Mouse (Mus musculus) hindbrain, postnatal 0 days (tissue): ENCODE measurements around the gene Pprc1. TPM values are rescaled to one million over a fixed set of nuclear protein-coding genes. Genes with fewer than 3 reads are reported as not detected.

ENCODE experiments used
- ATAC-seq: fragments of 200-750 bp; cut with Nextera tagmentation; 2 replicates; pipeline ENCODE4 v1.8.0; 2017; ENCODE audit warnings: mild to moderate bottlenecking, moderate TSS enrichment, moderate library complexity
- DNase-seq: peaks from one replicate; pipeline ENCODE4 v3.0.0-alpha.2; 2015; ENCODE audit warnings: low spot score
- H3K27ac ChIP-seq: fragments of 300-500 bp; sonication (generic); 2 replicates; pipeline ENCODE4 v1.5.1; 2014; ENCODE audit warnings: mild to moderate bottlenecking
- H3K27me3 ChIP-seq: fragments of 300-500 bp; sonication (generic); 2 replicates; pipeline ENCODE4 v1.6.1; 2014; ENCODE audit warnings: low read length, mixed read lengths; ENCODE audit not compliant: insufficient read depth
- H3K36me3 ChIP-seq: fragments of 300-500 bp; sonication (generic); 2 replicates; pipeline ENCODE4 v1.6.1; 2014; ENCODE audit warnings: low read length, mixed read lengths; ENCODE audit not compliant: insufficient read depth
- H3K4me1 ChIP-seq: fragments of 300-500 bp; sonication (generic); 2 replicates; pipeline ENCODE4 v1.6.1; 2014; ENCODE audit warnings: antibody characterized with exemption, low read length, mixed read lengths; ENCODE audit not compliant: insufficient read depth
- H3K4me2 ChIP-seq: fragments of 300-500 bp; sonication (generic); 2 replicates; pipeline ENCODE4 v1.6.1; 2014; ENCODE audit warnings: low read depth, mild to moderate bottlenecking, low read length, moderate library complexity, mixed read lengths
- H3K4me3 ChIP-seq: fragments of 300-500 bp; sonication (generic); 2 replicates; pipeline ENCODE4 v1.5.1; 2014; ENCODE audit warnings: low read length
- H3K9ac ChIP-seq: fragments of 300-500 bp; sonication (generic); replicated peaks from 2 replicates; pipeline ENCODE4 v1.6.1; 2014; ENCODE audit warnings: mild to moderate bottlenecking, low read length, moderate library complexity, mixed read lengths
- H3K9me3 ChIP-seq: fragments of 300-500 bp; sonication (generic); 2 replicates; pipeline ENCODE4 v1.6.1; 2016; ENCODE audit warnings: low read length, mixed read lengths
- CTCF ChIP-seq: IDR thresholded peaks from 2 replicates; pipeline ENCODE4 v1.5.1; 2016; ENCODE audit warnings: antibody characterized with exemption, control low read depth, low read depth
- WGBS: fragments of 180-500 bp; shearing (Covaris S2); extraction: QIAGEN DNeasy Blood & Tissue Kit; methylation state at CpG from one replicate; pipeline ENCODE4 v1.1.7; 2014; 5-methylcytosine and 5-hydroxymethylcytosine counted together
- polyA plus RNA-seq: library from polyadenylated mRNA; unstranded; fragments of >200 nt; fragmentation: Nextera tagmentation; extraction: Ambion mirVana; gene quantifications from 2 replicates; pipeline ENCODE4 v1.2.1, GENCODE M21; 2015
- total RNA-seq: library from RNA; depleted of rRNA; stranded (reverse); fragments of >200 nt; gene quantifications from 2 replicates; pipeline ENCODE4 v1.2.3, GENCODE M21; 2014

Pprc1 gene
- total and polyA plus RNA-seq, 2 experiments from 2014 or later = 9.0 to 9.3 TPM

DNA sequence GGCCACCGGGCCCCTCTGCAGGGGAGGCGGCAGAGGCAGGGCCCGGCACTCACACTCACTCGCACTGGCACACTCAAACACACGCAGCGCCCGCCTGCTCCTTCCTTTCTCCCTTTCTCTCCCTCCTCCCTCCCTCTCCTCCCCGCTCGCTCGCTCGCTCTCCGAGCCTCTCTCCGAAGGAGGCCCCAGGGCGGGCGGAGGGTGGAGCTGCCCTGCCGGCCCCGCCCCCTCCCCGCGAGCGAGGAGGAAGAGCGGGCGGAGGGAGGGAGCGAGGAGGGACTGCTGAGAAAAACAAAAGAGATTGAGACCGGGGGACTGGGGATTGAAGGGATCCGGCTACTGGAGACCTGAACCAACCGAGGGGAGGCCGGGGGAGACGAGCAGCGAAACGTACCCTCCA, 5.2 kb upstream of the Pprc1 start:
- peaks cover 53% of the 10 kb centered on the region for H3K4me1 ChIP-seq
- H3K27ac ChIP-seq = peak overlapping the region; percentile 82
- no peaks in the 10 kb centered on the region for H3K27me3 ChIP-seq
- DNase-seq = peak; percentile 95
- peak; percentile 70 for ATAC-seq
- no peak for TF ChIP-seq CTCF
- 2% methylated on average over 16 of the region's 30 CpGs for WGBS
- peak overlapping the region; percentile 58 for H3K4me3 ChIP-seq
- H3K9me3 ChIP-seq = no peaks in the 10 kb centered on the region
- H3K4me2 ChIP-seq = peak overlapping the region; percentile 82
- H3K9ac ChIP-seq = peak overlapping the region; percentile 67
- peaks cover 16% of the 10 kb centered on the region for H3K36me3 ChIP-seq

GRCm38 (mm10) chr19:46040149-46040902, 4.4 kb upstream of the Pprc1 start:
- peak overlapping the region; percentile 67; the same call in 1 of the 2 replicates for H3K9ac ChIP-seq
- H3K4me3 ChIP-seq = peak overlapping the region; percentile 58
- peak overlapping the region; percentile 82 for H3K4me2 ChIP-seq
- no peaks in the 10 kb centered on the region for H3K9me3 ChIP-seq
- ATAC-seq (no peak), DNase-seq (no peak)
- 40% methylated on average over 14 of the region's 14 CpGs for WGBS
- no peak for TF ChIP-seq CTCF
- peak overlapping the region; percentile 82 for H3K27ac ChIP-seq
- peaks cover 8% of the 10 kb centered on the region for H3K36me3 ChIP-seq
- H3K4me1 ChIP-seq = peaks cover 53% of the 10 kb centered on the region
- H3K27me3 ChIP-seq = no peaks in the 10 kb centered on the region

DNA sequence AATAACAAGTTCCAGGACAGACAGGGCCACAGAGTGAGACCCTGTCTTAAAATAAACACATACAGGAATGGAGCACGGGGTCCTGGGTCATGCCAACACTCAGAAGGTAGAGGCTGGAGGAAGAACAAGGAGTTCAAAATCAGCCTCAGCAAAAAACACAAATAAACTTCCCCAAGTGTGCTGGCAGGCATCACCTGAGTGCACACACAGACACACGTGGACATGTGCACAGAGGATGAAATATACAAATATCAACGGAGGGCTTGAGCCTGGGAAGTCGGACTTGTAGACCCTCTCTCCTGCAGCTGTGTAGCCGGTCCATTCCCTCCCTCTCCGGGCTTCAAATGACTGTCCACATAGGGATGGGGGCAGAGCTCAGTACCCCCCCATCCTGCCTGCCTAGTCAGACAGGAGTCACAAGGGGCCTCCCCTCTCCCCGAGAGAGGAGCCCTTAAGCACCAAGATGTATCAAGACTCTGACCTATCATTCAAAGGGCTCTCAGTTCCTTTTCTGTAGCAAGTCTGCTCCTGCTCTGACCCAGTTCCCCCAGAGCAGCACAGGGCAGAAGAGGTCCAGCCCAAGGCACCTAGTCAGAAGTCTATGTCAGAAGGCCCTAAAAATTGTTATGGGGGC, 3.3 kb upstream of the Pprc1 start:
- ATAC-seq (no peak), DNase-seq (no peak)
- Histone ChIP-seq H3K27me3 (no peaks in the 10 kb centered on the region), H3K9me3 (no peaks in the 10 kb centered on the region), H3K4me1 (peaks cover 56% of the 10 kb centered on the region), H3K9ac (peak overlapping the region; percentile 53), H3K4me2 (peak overlapping the region; percentile 82), H3K27ac (peak overlapping the region; percentile 88), H3K36me3 (no peaks in the 10 kb centered on the region), H3K4me3 (peak overlapping the region; percentile 59)
- TF ChIP-seq CTCF = no peak
- WGBS = 11% methylated on average over 7 of the region's 7 CpGs

DNA sequence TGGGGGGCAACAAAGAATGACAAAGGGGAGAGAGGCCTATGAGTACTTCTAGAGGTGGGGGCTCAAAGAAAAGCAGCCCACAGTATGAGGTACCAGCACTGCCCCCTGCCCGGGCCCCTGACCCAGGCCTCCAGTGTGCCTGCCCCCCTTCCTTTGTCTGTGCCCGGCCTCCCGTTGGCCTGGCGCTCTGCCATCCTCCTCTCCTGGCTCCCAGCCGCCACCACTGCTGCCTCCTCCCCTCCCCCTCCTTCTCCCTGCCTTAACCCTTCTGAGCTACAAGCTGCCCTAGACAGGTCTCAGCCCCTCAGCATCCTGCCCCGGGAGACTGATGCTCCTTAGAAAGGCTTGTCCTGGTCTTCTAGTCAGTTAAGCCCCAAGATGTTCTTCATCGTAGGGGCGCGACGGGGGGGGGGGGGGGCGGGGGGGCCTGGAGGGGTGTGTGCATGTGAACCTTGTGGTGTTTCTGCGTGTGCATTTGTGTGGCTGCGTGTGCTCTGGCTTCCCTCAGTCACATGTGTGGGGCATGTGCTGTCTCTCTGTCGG, 2.7 kb upstream of the Pprc1 start:
- WGBS = under 1% methylated on average over 8 of the region's 14 CpGs
- H3K27ac ChIP-seq = peak overlapping the region; percentile 88
- H3K4me2 ChIP-seq = peak overlapping the region; percentile 82
- no peaks in the 10 kb centered on the region for H3K36me3 ChIP-seq
- no peaks in the 10 kb centered on the region for H3K9me3 ChIP-seq
- DNase-seq = peak; percentile 86
- peaks cover 54% of the 10 kb centered on the region for H3K4me1 ChIP-seq
- H3K27me3 ChIP-seq = no peaks in the 10 kb centered on the region
- H3K9ac ChIP-seq = peak overlapping the region; percentile 53
- peak overlapping the region; percentile 59 for H3K4me3 ChIP-seq
- ATAC-seq = peak; percentile 25; the same call in 1 of the 2 replicates
- no peak for TF ChIP-seq CTCF

GRCm38 (mm10) chr19:46042476-46043011, 2.1 kb upstream of the Pprc1 start:
- DNase-seq (peak; percentile 52), ATAC-seq (peak; percentile 4; the same call in 1 of the 2 replicates)
- H3K4me2 ChIP-seq = peak overlapping the region; percentile 82
- peak overlapping the region; percentile 59 for H3K4me3 ChIP-seq
- H3K27ac ChIP-seq = peak overlapping the region; percentile 88
- no peaks in the 10 kb centered on the region for H3K36me3 ChIP-seq
- no peaks in the 10 kb centered on the region for H3K27me3 ChIP-seq
- H3K9me3 ChIP-seq = no peaks in the 10 kb centered on the region
- H3K4me1 ChIP-seq = peaks cover 50% of the 10 kb centered on the region
- no peak for TF ChIP-seq CTCF
- 0% methylated on average over 6 of the region's 6 CpGs for WGBS
- H3K9ac ChIP-seq = peak overlapping the region; percentile 53

DNA sequence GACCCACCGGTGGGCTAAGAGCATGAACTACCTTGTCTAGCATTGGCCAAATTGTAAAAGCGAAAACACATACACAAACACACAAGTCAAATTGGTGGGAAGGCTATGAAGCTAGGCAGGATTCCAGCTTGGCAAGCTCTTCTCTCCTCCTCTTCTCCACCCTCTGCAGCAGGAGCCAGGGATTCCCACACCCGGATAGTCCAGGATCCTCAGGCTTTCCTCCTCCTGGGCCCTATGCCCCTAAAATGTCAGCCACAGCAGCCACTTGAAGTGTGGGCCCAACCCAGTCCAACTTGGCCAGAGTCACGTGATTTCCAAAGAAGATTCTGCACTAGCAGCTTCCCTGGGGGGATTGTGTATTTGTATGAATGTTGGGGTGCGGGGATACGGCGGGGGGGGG, 1.3 kb upstream of the Pprc1 start:
- Histone ChIP-seq H3K27me3 (no peaks in the 10 kb centered on the region), H3K36me3 (no peaks in the 10 kb centered on the region), H3K4me2 (peak overlapping the region; percentile 82), H3K9me3 (no peaks in the 10 kb centered on the region), H3K9ac (no peak overlapping the region), H3K4me1 (peaks cover 45% of the 10 kb centered on the region), H3K4me3 (peak overlapping the region; percentile 59), H3K27ac (peak overlapping the region; percentile 88)
- ATAC-seq (no peak), DNase-seq (peak; percentile 46)
- TF ChIP-seq CTCF = no peak
- WGBS = 34% methylated on average over 7 of the region's 7 CpGs
